Mouse (Mus musculus): ENCODE data around the gene Cav1. TPM values are rescaled to one million over a fixed set of nuclear protein-coding genes. Genes with fewer than 3 reads are reported as not detected.

The Cav1 gene
- polyA plus RNA-seq, 1 experiment from 2014 or later = 27.5 TPM

- Histone ChIP-seq H3K36me3 (replicated peaks; ENCODE audit: control insufficient read depth, insufficient read depth) (no peaks in the 10 kb centered on the region), H3K4me3 (replicated peaks; ENCODE audit: low read length) (no peak overlapping the region), H3K9ac (no peak overlapping the region), H3K9me3 (ENCODE audit: control insufficient read depth, low read length) (no peaks in the 10 kb centered on the region), H3K4me2 (replicated peaks) (no peak overlapping the region), H3K4me1 (replicated peaks; ENCODE audit: control insufficient read depth, insufficient read depth, low read length) (no peaks in the 10 kb centered on the region), H3K27ac (no peak overlapping the region), H3K27me3 (ENCODE audit: control insufficient read depth, insufficient read depth, low read length) (no peaks in the 10 kb centered on the region)
- WGBS = 84% methylated on average over 5 of the region's 5 CpGs
- no peak for ATAC-seq (ENCODE audit: low FRiP score)
- DNase-seq (ENCODE audit: low spot score) = no peak
These were observed 8.8 kb downstream of the Cav1 start for GRCm38 (mm10) chr6:17314659-17315616.

GRCm38 (mm10) chr6:17316294-17317166, 10.4 kb downstream of the Cav1 start:
- Histone ChIP-seq H3K27me3 (ENCODE audit: control insufficient read depth, insufficient read depth, low read length) (no peaks in the 10 kb centered on the region), H3K4me1 (replicated peaks; ENCODE audit: control insufficient read depth, insufficient read depth, low read length) (no peaks in the 10 kb centered on the region), H3K4me3 (replicated peaks; ENCODE audit: low read length) (no peak overlapping the region), H3K36me3 (replicated peaks; ENCODE audit: control insufficient read depth, insufficient read depth) (no peaks in the 10 kb centered on the region), H3K9me3 (ENCODE audit: control insufficient read depth, low read length) (no peaks in the 10 kb centered on the region), H3K9ac (no peak overlapping the region), H3K27ac (no peak overlapping the region), H3K4me2 (replicated peaks) (no peak overlapping the region)
- ATAC-seq (ENCODE audit: low FRiP score) (no peak), DNase-seq (ENCODE audit: low spot score) (no peak)
- WGBS = 82% methylated on average over 15 of the region's 15 CpGs

- no peak overlapping the region for H3K4me2 ChIP-seq (replicated peaks)
- no peak overlapping the region for H3K27ac ChIP-seq
- no peaks in the 10 kb centered on the region for H3K27me3 ChIP-seq (ENCODE audit: control insufficient read depth, insufficient read depth, low read length)
- no peak overlapping the region for H3K9ac ChIP-seq
- no peak overlapping the region for H3K4me3 ChIP-seq (replicated peaks; ENCODE audit: low read length)
- no peaks in the 10 kb centered on the region for H3K9me3 ChIP-seq (ENCODE audit: control insufficient read depth, low read length)
- H3K36me3 ChIP-seq (replicated peaks; ENCODE audit: control insufficient read depth, insufficient read depth) = no peaks in the 10 kb centered on the region
- 52% methylated on average over 1 of the region's 1 CpGs for WGBS
- ATAC-seq (ENCODE audit: low FRiP score) = no peak
- no peaks in the 10 kb centered on the region for H3K4me1 ChIP-seq (replicated peaks; ENCODE audit: control insufficient read depth, insufficient read depth, low read length)
- DNase-seq (ENCODE audit: low spot score) = no peak
These were observed 11.0 kb downstream of the Cav1 start for GRCm38 (mm10) chr6:17317167-17317524.

- H3K36me3 ChIP-seq (replicated peaks; ENCODE audit: control insufficient read depth, insufficient read depth) = no peaks in the 10 kb centered on the region
- no peak overlapping the region for H3K4me2 ChIP-seq (replicated peaks)
- WGBS = 71% methylated on average over 1 of the region's 1 CpGs
- no peaks in the 10 kb centered on the region for H3K4me1 ChIP-seq (replicated peaks; ENCODE audit: control insufficient read depth, insufficient read depth, low read length)
- no peak overlapping the region for H3K9ac ChIP-seq
- no peak for ATAC-seq (ENCODE audit: low FRiP score)
- H3K27ac ChIP-seq = no peak overlapping the region
- H3K9me3 ChIP-seq (ENCODE audit: control insufficient read depth, low read length) = no peaks in the 10 kb centered on the region
- H3K27me3 ChIP-seq (ENCODE audit: control insufficient read depth, insufficient read depth, low read length) = no peaks in the 10 kb centered on the region
- no peak overlapping the region for H3K4me3 ChIP-seq (replicated peaks; ENCODE audit: low read length)
- DNase-seq (ENCODE audit: low spot score) = no peak
These were observed 11.8 kb downstream of the Cav1 start for GRCm38 (mm10) chr6:17317944-17318343.

GRCm38 (mm10) chr6:17321976-17322375, 15.8 kb downstream of the Cav1 start:
- Histone ChIP-seq H3K4me3 (replicated peaks; ENCODE audit: low read length) (no peak overlapping the region), H3K27me3 (ENCODE audit: control insufficient read depth, insufficient read depth, low read length) (no peaks in the 10 kb centered on the region), H3K4me2 (replicated peaks) (no peak overlapping the region), H3K4me1 (replicated peaks; ENCODE audit: control insufficient read depth, insufficient read depth, low read length) (no peaks in the 10 kb centered on the region), H3K9ac (no peak overlapping the region), H3K9me3 (ENCODE audit: control insufficient read depth, low read length) (no peaks in the 10 kb centered on the region), H3K27ac (no peak overlapping the region), H3K36me3 (replicated peaks; ENCODE audit: control insufficient read depth, insufficient read depth) (no peaks in the 10 kb centered on the region)
- no peak for ATAC-seq (ENCODE audit: low FRiP score)
- WGBS = 87% methylated on average over 6 of the region's 6 CpGs
- no peak for DNase-seq (ENCODE audit: low spot score)

GRCm38 (mm10) chr6:17327216-17327615, 21.1 kb downstream of the Cav1 start:
- H3K4me1 ChIP-seq (replicated peaks; ENCODE audit: control insufficient read depth, insufficient read depth, low read length) = no peaks in the 10 kb centered on the region
- 66% methylated on average over 11 of the region's 11 CpGs for WGBS
- H3K27ac ChIP-seq = no peak overlapping the region
- no peaks in the 10 kb centered on the region for H3K36me3 ChIP-seq (replicated peaks; ENCODE audit: control insufficient read depth, insufficient read depth)
- H3K9ac ChIP-seq = no peak overlapping the region
- DNase-seq (ENCODE audit: low spot score) (no peak), ATAC-seq (ENCODE audit: low FRiP score) (no peak)
- H3K27me3 ChIP-seq (ENCODE audit: control insufficient read depth, insufficient read depth, low read length) = no peaks in the 10 kb centered on the region
- no peak overlapping the region for H3K4me3 ChIP-seq (replicated peaks; ENCODE audit: low read length)
- H3K4me2 ChIP-seq (replicated peaks) = no peak overlapping the region
- no peaks in the 10 kb centered on the region for H3K9me3 ChIP-seq (ENCODE audit: control insufficient read depth, low read length)

GRCm38 (mm10) chr6:17329801-17330200, 23.7 kb downstream of the Cav1 start:
- H3K4me2 ChIP-seq (replicated peaks) = no peak overlapping the region
- 82% methylated on average over 3 of the region's 3 CpGs for WGBS
- no peaks in the 10 kb centered on the region for H3K27me3 ChIP-seq (ENCODE audit: control insufficient read depth, insufficient read depth, low read length)
- H3K9me3 ChIP-seq (ENCODE audit: control insufficient read depth, low read length) = no peaks in the 10 kb centered on the region
- ATAC-seq (ENCODE audit: low FRiP score) (no peak), DNase-seq (ENCODE audit: low spot score) (no peak)
- no peak overlapping the region for H3K4me3 ChIP-seq (replicated peaks; ENCODE audit: low read length)
- no peaks in the 10 kb centered on the region for H3K36me3 ChIP-seq (replicated peaks; ENCODE audit: control insufficient read depth, insufficient read depth)
- no peaks in the 10 kb centered on the region for H3K4me1 ChIP-seq (replicated peaks; ENCODE audit: control insufficient read depth, insufficient read depth, low read length)
- H3K27ac ChIP-seq = no peak overlapping the region
- no peak overlapping the region for H3K9ac ChIP-seq

- Histone ChIP-seq H3K4me3 (replicated peaks; ENCODE audit: low read length) (no peak overlapping the region), H3K4me2 (replicated peaks) (no peak overlapping the region), H3K36me3 (replicated peaks; ENCODE audit: control insufficient read depth, insufficient read depth) (no peaks in the 10 kb centered on the region), H3K9ac (no peak overlapping the region), H3K27ac (no peak overlapping the region), H3K4me1 (replicated peaks; ENCODE audit: control insufficient read depth, insufficient read depth, low read length) (no peaks in the 10 kb centered on the region), H3K9me3 (ENCODE audit: control insufficient read depth, low read length) (no peaks in the 10 kb centered on the region), H3K27me3 (ENCODE audit: control insufficient read depth, insufficient read depth, low read length) (no peaks in the 10 kb centered on the region)
- ATAC-seq (ENCODE audit: low FRiP score) (no peak), DNase-seq (ENCODE audit: low spot score) (no peak)
- WGBS = 79% methylated on average over 2 of the region's 2 CpGs
These were observed 31.6 kb downstream of the Cav1 start for GRCm38 (mm10) chr6:17337724-17338123.

GRCm38 (mm10) chr6:17340406-17340805, 34.3 kb downstream of the Cav1 start:
- Histone ChIP-seq H3K4me3 (replicated peaks; ENCODE audit: low read length) (no peak overlapping the region), H3K4me1 (replicated peaks; ENCODE audit: control insufficient read depth, insufficient read depth, low read length) (no peaks in the 10 kb centered on the region), H3K4me2 (replicated peaks) (no peak overlapping the region), H3K27me3 (ENCODE audit: control insufficient read depth, insufficient read depth, low read length) (no peaks in the 10 kb centered on the region), H3K27ac (no peak overlapping the region), H3K36me3 (replicated peaks; ENCODE audit: control insufficient read depth, insufficient read depth) (no peaks in the 10 kb centered on the region), H3K9ac (no peak overlapping the region), H3K9me3 (ENCODE audit: control insufficient read depth, low read length) (no peaks in the 10 kb centered on the region)
- WGBS = 2% methylated on average over 2 of the region's 2 CpGs
- ATAC-seq (ENCODE audit: low FRiP score) (no peak), DNase-seq (ENCODE audit: low spot score) (no peak)

Measured in hindbrain, embryonic 14.5 days (tissue).